Mouse (Mus musculus) embryonic facial prominence, embryonic 12.5 days (tissue): ENCODE data around the gene Gm3055. TPM values are rescaled to one million over a fixed set of nuclear protein-coding genes. Genes with fewer than 3 reads are reported as not detected.
"Not testable (repeated sequence)": the region's sequence is repeated elsewhere in the genome, so short reads cannot be mapped to it uniquely, and the experiment has no call there.

Experiments
- ATAC-seq: fragments of 200-750 bp; cut with Nextera tagmentation; 2 replicates; pipeline ENCODE4 v1.8.0; 2017; ENCODE audit not compliant: insufficient number of reproducible peaks, insufficient read depth, low FRiP score, low TSS enrichment
- H3K27ac ChIP-seq: fragments of 300-500 bp; sonication (generic); 2 replicates; pipeline ENCODE4 v1.5.1; 2016; ENCODE audit warnings: mild to moderate bottlenecking
- H3K27me3 ChIP-seq: fragments of 300-500 bp; sonication (generic); 2 replicates; pipeline ENCODE4 v1.6.1; 2016; ENCODE audit warnings: mild to moderate bottlenecking, moderate library complexity
- H3K36me3 ChIP-seq: fragments of 300-500 bp; sonication (generic); 2 replicates; pipeline ENCODE4 v1.6.1; 2016; ENCODE audit warnings: mild to moderate bottlenecking
- H3K4me1 ChIP-seq: fragments of 300-500 bp; sonication (generic); 2 replicates; pipeline ENCODE4 v1.6.1; 2016
- H3K4me2 ChIP-seq: fragments of 300-500 bp; sonication (generic); replicated peaks from 2 replicates; pipeline ENCODE4 v1.6.1; 2016; ENCODE audit warnings: mild to moderate bottlenecking, moderate library complexity
- H3K4me3 ChIP-seq: fragments of 300-500 bp; sonication (generic); 2 replicates; pipeline ENCODE4 v1.5.1; 2016; ENCODE audit warnings: mild to moderate bottlenecking
- H3K9ac ChIP-seq: fragments of 300-500 bp; sonication (generic); 2 replicates; pipeline ENCODE4 v1.6.1; 2016; ENCODE audit warnings: mild to moderate bottlenecking, moderate library complexity
- H3K9me3 ChIP-seq: fragments of 300-500 bp; sonication (generic); 2 replicates; pipeline ENCODE4 v1.6.1; 2016; ENCODE audit warnings: mild to moderate bottlenecking, moderate library complexity
- WGBS: fragments of 180-500 bp; shearing (Covaris S2); methylation state at CpG from one replicate; pipeline ENCODE4 v1.1.7; 2016; 5-methylcytosine and 5-hydroxymethylcytosine counted together
- polyA plus RNA-seq: library from polyadenylated mRNA; unstranded; fragments of >200 nt; fragmentation: Nextera tagmentation; extraction: Ambion mirVana; gene quantifications from 2 replicates; pipeline ENCODE4 v1.2.1, GENCODE M21; 2016

The Gm3055 gene
- polyA plus RNA-seq = 14.7 and 15.3 TPM in 2 replicates

DNA sequence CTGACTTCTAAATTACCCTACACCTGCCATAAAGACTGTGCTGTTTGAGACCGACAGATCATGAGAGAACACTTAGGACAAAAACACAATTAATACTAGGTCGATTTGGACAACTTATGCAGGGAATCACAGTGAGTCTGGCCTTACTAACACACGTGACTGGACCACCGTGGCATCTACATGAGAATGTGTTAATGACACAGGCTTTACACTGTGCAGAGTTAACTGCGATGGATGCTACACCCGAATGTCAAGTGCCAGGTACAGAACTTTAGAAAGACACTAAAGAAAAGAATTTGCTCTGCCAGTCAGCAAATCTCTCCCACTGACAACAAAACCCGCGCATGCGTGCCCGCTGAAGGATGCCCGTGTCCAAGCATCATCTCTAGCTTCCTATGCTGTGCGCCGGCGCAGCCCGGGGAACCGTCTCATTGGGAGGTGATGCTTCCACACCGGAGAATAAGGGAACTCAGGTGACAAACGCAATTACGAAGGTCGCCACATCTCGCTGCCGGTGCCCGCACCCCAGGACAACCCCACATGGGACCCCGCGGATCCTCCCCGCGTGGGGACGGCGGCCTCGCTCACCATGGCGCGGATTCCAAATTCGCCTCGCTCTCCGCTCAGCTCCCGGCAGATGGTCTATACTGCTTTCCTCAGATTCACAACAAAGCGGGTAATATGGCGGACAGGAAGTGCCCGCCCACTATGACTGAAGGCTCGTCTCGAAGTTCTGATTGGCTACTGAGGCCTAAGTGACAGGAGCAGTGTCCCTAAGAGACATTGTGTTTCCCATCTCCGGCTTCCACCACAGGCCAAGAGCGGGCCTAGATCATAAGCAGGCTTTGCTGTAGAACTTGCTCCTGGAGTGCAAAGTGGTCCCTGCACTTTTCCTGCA, at the start of gene Gm3055:
TSS of gene Gm3055 (minus strand) at position 656 of the 898 bp plus-strand sequence.
- H3K27ac ChIP-seq, H3K4me1 ChIP-seq, H3K9ac ChIP-seq, H3K9me3 ChIP-seq, H3K36me3 ChIP-seq, H3K4me2 ChIP-seq, H3K4me3 ChIP-seq, H3K27me3 ChIP-seq: not testable (repeated sequence)
- no CpG with 5 or more reads among the region's 43 CpGs for WGBS
- peak; percentile 91 for ATAC-seq

GRCm38 (mm10) chr10:81811899-81812298, 40.9 kb upstream of the Gm3055 start, which contains the start of gene Gm4767:
Gene Gm4767 (plus strand): TSS chr10:81812186.
- not testable (repeated sequence) for H3K4me2 ChIP-seq, H3K4me3 ChIP-seq, H3K27me3 ChIP-seq, H3K4me1 ChIP-seq, H3K36me3 ChIP-seq, ATAC-seq, H3K9me3 ChIP-seq, H3K9ac ChIP-seq, H3K27ac ChIP-seq
- 28% methylated on average over 18 of the region's 20 CpGs for WGBS

DNA sequence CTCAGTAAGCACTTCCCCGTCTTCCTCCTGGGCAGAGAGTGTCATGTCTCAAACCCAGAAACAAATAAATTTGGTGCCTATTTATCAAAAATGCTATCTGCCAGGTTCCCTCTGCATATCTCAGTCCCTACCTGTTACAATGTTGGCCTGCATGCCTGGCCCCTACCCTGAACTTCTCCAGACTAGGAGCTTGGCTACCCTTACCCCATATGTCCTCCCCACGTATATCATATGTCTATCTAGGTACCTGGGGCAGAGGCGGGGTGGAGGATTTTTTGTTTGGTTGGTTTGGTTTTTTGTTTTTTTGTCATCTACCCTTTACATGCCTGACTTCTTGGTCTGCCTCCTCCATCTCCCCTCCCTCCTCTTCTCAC, 430 bp upstream of the Gm3055 start:
- H3K4me1 ChIP-seq, ATAC-seq, H3K27ac ChIP-seq, H3K36me3 ChIP-seq, H3K9ac ChIP-seq, H3K9me3 ChIP-seq, H3K4me3 ChIP-seq, H3K4me2 ChIP-seq, H3K27me3 ChIP-seq: not testable (repeated sequence)
- WGBS = no CpG with 5 or more reads among the region's 3 CpGs

GRCm38 (mm10) chr10:81704531-81705301, 66.2 kb downstream of the Gm3055 start, which contains the start of gene Zfp433:
Gene Zfp433 (plus strand): TSS chr10:81704825.
- not testable (repeated sequence) for H3K4me3 ChIP-seq, H3K9ac ChIP-seq, H3K9me3 ChIP-seq, H3K4me1 ChIP-seq, H3K27me3 ChIP-seq, H3K36me3 ChIP-seq, H3K4me2 ChIP-seq, H3K27ac ChIP-seq
- ATAC-seq = peak; percentile 99
- no CpG with 5 or more reads among the region's 46 CpGs for WGBS

Other genes with a start within 250 kb of the Gm3055 start
- 0.86 and 0.97 TPM in 2 replicates for gene Gna15, start 246.9 kb downstream of the Gm3055 start, polyA plus RNA-seq
- 82.7 and 83.5 TPM in 2 replicates for gene Gna11, start 226.0 kb downstream of the Gm3055 start, polyA plus RNA-seq
- gene Aes, start 211.7 kb downstream of the Gm3055 start, polyA plus RNA-seq = 523 and 554 TPM in 2 replicates
- gene Tle2, start 196.6 kb downstream of the Gm3055 start, polyA plus RNA-seq = 59.2 and 71.1 TPM in 2 replicates
- gene Tle6, start 170.1 kb downstream of the Gm3055 start, polyA plus RNA-seq = 14.4 and 16.2 TPM in 2 replicates
- 1.6 and 1.7 TPM in 2 replicates for gene BC025920, start 164.9 kb downstream of the Gm3055 start, polyA plus RNA-seq
- gene Sirt6, start 143.4 kb downstream of the Gm3055 start, polyA plus RNA-seq = 55.1 and 55.5 TPM in 2 replicates
- 12.2 and 13.5 TPM in 2 replicates for gene Ankrd24, start 142.6 kb downstream of the Gm3055 start, polyA plus RNA-seq
- 6.1 and 6.3 TPM in 2 replicates for gene Gm10778, start 122.1 kb downstream of the Gm3055 start, polyA plus RNA-seq
- gene Zfp433, start 66.3 kb downstream of the Gm3055 start, polyA plus RNA-seq = 16.5 and 17.9 TPM in 2 replicates
- gene Gm4767, start 41.0 kb upstream of the Gm3055 start, polyA plus RNA-seq = 2.7 and 3.3 TPM in 2 replicates
- 10.5 and 12.0 TPM in 2 replicates for gene Gm32687, start 92.8 kb upstream of the Gm3055 start, polyA plus RNA-seq
- 4.0 and 4.3 TPM in 2 replicates for gene Zfp781, start 159.3 kb upstream of the Gm3055 start, polyA plus RNA-seq